Mouse (Mus musculus) embryonic facial prominence, embryonic 10.5 days (tissue): ENCODE measurements at regions not wholly inside any gene's neighbourhood (a gene's known extent, or its start where the extent isn't known, plus 50 kb on each side); places are given as distances from the start of the nearest gene placed in this dataset.
A peak's percentile ranks its signal among the peaks of the same experiment; 100 is the strongest.

Experiments used
- DNase-seq: peaks from one replicate; pipeline ENCODE4 v3.0.0-alpha.2; 2017; ENCODE audit warnings: low spot score
- H3K27ac ChIP-seq: fragments of 300-500 bp; sonication (generic); replicated peaks from 2 replicates; pipeline ENCODE4 v1.5.1; 2016; ENCODE audit warnings: mild to moderate bottlenecking
- H3K27me3 ChIP-seq: fragments of 300-500 bp; sonication (generic); replicated peaks from 2 replicates; pipeline ENCODE4 v1.6.1; 2016; ENCODE audit warnings: low read depth, mild to moderate bottlenecking; ENCODE audit not compliant: poor library complexity, severe bottlenecking
- H3K36me3 ChIP-seq: fragments of 300-500 bp; sonication (generic); replicated peaks from 2 replicates; pipeline ENCODE4 v1.6.1; 2016; ENCODE audit warnings: mild to moderate bottlenecking, moderate library complexity
- H3K4me1 ChIP-seq: fragments of 300-500 bp; sonication (generic); 2 replicates; pipeline ENCODE4 v1.6.1; 2016
- H3K4me3 ChIP-seq: fragments of 300-500 bp; sonication (generic); 2 replicates; pipeline ENCODE4 v1.5.1; 2016; ENCODE audit warnings: mild to moderate bottlenecking, moderate library complexity
- H3K9me3 ChIP-seq: fragments of 300-500 bp; sonication (generic); 2 replicates; pipeline ENCODE4 v1.6.1; 2016; ENCODE audit warnings: mild to moderate bottlenecking
- WGBS: fragments of 180-500 bp; shearing (Covaris S2); methylation state at CpG from one replicate; pipeline ENCODE4 v1.1.7; 2016; 5-methylcytosine and 5-hydroxymethylcytosine counted together

DNA sequence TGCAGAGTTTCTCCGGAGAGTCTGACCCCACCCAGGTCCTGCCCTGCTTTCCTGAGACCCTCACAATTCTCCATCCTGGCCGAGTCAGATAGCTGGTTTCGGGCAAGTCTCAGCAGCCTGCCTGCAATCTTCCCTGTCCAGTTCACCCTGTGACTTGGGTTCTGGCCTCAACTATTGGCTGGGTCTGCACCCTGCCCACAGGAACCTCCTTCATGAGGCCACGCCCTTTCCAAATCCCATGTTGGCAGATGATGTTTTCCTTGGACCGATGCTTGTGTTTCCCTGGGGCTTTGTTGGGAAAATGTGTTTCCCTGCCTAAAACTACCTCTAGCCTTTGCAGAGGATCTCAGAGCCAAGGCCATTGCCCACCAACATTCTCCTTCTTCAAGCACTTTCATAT is 171.0 kb upstream of the Klf3 start:
- no peak for DNase-seq
- Histone ChIP-seq H3K4me3 (no peak overlapping the region), H3K27me3 (no peaks in the 10 kb centered on the region), H3K36me3 (no peaks in the 10 kb centered on the region), H3K9me3 (no peaks in the 10 kb centered on the region), H3K27ac (no peak overlapping the region; the same call in 1 of the 2 replicates), H3K4me1 (peaks cover 3% of the 10 kb centered on the region; the same call in 1 of the 2 replicates)
- WGBS, result 91% methylated on average over 5 of the region's 5 CpGs

DNA sequence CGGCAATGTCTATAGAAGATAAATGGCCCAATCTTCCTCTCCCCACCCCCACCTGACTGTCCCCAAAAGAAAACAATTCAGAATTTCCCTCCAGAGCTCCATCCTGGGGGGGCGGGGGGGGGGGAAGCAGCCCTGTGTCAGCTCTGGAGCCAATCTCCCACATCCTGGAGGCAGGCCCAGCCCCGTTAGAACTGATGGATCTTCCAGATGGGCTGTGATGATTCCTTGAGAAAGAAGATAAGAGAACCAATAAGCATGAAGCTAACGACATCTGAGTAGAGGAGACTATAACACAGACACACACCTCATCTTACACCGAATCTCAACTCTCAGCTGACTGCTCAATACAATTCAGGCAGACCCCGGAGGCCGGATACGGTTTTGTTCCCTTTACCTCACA is 169.2 kb upstream of the Klf3 start:
- Histone ChIP-seq H3K36me3 (no peaks in the 10 kb centered on the region), H3K4me1 (peaks cover 3% of the 10 kb centered on the region; the same call in 1 of the 2 replicates), H3K9me3 (no peaks in the 10 kb centered on the region), H3K27ac (no peak overlapping the region), H3K4me3 (no peak overlapping the region), H3K27me3 (no peaks in the 10 kb centered on the region)
- 80% methylated on average over 8 of the region's 8 CpGs for WGBS
- no peak for DNase-seq

DNA sequence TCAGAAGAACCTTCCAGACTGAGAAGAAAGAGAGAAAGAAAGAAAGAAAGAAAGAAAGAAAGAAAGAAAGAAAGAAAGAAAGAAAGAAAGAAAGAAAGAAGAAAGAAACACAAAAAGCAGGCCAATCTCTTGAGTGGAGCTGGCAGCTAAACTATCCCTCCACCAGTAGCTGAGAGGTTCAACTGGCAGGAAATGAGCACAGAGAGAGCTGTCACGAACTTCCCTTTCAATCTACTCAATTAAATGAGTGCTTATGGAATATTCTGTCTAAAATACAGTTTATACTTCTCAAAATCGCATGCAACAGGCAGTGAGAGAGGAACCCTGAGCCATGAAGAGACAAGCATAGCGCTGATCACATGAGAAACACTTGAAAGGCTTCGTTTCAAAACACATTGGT is 168.5 kb upstream of the Klf3 start:
- H3K4me3 ChIP-seq, result no peak overlapping the region
- no peak for DNase-seq
- no peak overlapping the region for H3K27ac ChIP-seq
- peaks cover 3% of the 10 kb centered on the region; the same call in 1 of the 2 replicates for H3K4me1 ChIP-seq
- 78% methylated on average over 4 of the region's 4 CpGs for WGBS
- no peaks in the 10 kb centered on the region for H3K27me3 ChIP-seq
- H3K9me3 ChIP-seq, result no peaks in the 10 kb centered on the region
- H3K36me3 ChIP-seq, result no peaks in the 10 kb centered on the region

DNA sequence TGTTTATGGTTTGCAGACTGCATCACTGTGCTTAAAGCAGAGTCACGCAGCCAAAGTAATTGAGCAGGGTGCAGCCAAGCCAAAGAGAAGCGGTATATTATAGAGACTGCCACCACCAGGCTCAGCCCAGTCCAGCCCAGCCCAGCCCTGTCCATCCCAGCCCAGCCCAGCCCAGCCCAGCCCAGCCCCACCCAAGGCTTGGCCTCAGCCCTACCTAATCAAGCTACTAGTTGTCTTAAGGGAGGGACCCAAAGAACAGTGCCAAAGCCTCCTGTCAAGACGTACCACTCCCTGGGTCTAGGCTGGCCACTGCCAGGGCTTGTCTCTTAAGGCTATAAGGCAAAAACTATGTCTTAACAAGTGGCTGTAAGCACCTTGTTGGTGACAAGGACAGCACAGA is 166.9 kb upstream of the Klf3 start:
- Histone ChIP-seq H3K27me3 (no peaks in the 10 kb centered on the region), H3K4me1 (peaks cover 3% of the 10 kb centered on the region; the same call in 1 of the 2 replicates), H3K4me3 (no peak overlapping the region), H3K9me3 (no peaks in the 10 kb centered on the region), H3K27ac (no peak overlapping the region), H3K36me3 (no peaks in the 10 kb centered on the region)
- no peak for DNase-seq
- WGBS, result 92% methylated on average over 3 of the region's 3 CpGs

DNA sequence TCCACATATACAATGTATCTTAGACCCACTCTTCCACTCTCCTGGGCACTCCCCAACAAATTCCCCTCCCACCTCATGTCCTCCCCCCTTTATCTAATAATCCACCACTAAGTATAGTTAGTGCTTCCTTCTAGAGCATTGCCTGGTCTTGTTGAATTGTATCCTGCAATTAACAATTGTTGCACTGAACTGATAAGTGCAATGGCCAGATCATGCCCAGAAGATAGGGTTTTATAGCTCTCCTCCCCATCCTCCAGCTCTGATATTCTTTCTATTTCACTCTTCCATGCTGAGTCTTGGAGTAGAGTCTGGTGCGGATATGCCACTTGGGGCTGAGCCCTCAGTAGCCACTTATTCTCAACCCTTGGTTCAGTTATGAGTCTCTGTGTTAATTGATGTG is 159.6 kb upstream of the Klf3 start:
- DNase-seq, result no peak
- WGBS, result 95% methylated on average over 1 of the region's 1 CpGs
- Histone ChIP-seq H3K27me3 (no peaks in the 10 kb centered on the region), H3K27ac (no peak overlapping the region), H3K4me1 (peaks cover 29% of the 10 kb centered on the region), H3K36me3 (no peaks in the 10 kb centered on the region), H3K9me3 (no peaks in the 10 kb centered on the region), H3K4me3 (no peak overlapping the region)

DNA sequence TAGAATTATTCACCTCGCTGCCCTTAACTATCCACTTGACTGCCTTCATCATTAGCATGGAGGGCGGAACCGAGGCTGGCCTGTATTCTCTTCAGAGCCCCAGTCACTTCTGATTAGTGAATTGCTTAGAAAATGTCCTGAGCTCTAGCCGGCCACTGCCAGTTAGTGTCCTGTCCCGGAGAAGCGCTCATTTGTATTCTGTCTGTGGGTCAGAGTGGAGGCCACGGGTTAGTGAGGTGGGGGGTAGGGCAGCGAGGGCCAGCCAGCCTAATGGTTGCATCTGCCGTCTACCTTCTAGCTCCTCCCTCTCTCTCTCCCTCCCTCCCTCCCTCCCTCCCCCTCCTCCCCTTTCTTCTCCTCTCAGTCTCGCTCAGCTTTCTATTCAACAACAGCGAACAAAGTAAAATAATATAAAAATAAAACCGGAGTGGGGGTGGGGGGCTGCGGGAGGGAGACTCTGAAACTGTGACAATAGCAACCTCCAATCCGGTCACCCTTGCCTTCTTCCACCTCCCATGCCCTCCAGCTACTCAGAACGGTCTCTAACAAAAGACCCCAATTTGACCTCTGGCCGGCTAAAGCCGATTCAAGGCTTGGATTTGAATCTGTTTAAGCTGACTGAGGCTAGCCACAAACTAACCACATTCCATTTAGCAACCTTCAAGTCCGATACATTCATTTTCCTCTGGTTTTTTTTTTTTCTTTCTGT is 155.6 kb upstream of the Klf3 start:
- Histone ChIP-seq H3K27me3 (no peaks in the 10 kb centered on the region), H3K4me1 (peaks cover 37% of the 10 kb centered on the region), H3K4me3 (peak overlapping the region; percentile 49), H3K27ac (peak overlapping the region; percentile 87), H3K9me3 (no peaks in the 10 kb centered on the region), H3K36me3 (no peaks in the 10 kb centered on the region)
- peak; percentile 82 for DNase-seq
- under 1% methylated on average over 18 of the region's 18 CpGs for WGBS

DNA sequence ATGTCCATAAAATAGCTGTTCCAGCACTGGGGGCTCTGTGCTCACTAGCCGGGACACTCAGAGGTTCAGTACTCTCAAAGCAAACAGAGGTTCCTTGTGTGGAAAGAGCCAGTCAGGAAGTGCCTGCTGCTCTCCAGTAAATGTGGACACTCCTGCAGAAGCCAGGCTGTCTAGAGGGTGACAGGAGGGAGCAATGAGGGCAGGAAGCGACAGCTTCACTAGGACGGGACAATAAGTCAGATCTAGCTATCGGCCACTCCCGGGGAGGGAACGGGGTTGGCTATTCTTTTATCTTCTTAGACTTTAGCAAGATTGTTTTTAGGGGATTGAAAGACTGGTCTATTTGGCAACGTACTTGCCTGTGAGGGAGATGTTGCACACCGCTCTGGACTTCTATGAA is 154.7 kb upstream of the Klf3 start:
- H3K36me3 ChIP-seq, result no peaks in the 10 kb centered on the region
- peak overlapping the region; percentile 87 for H3K27ac ChIP-seq
- no peaks in the 10 kb centered on the region for H3K27me3 ChIP-seq
- DNase-seq, result peak; percentile 51
- H3K4me1 ChIP-seq, result peaks cover 37% of the 10 kb centered on the region
- 0 out of 2 replicates have a peak overlapping the region, but pooled peaks have one; percentile 1 for H3K4me3 ChIP-seq
- WGBS, result 9% methylated on average over 8 of the region's 8 CpGs
- no peaks in the 10 kb centered on the region for H3K9me3 ChIP-seq

DNA sequence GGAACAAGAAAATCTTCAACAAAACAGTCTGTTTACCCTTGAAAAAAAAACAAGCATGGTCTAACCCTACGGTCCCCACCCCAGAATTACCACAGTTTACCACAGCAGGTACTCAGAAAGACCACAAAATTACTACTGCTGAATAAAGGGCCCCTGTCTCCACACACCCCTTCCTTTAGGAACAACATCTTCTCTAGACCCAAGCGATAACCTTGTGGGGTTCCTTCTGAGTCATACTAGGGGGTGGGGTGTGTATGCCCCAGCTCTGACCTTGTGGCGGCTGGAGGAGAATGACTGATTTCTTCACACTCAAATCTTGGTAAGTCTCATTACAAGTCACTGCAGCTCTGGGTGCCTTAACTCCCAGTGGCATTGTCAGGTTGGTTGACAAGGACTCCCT is 151.8 kb upstream of the Klf3 start:
- Histone ChIP-seq H3K9me3 (no peaks in the 10 kb centered on the region), H3K36me3 (no peaks in the 10 kb centered on the region), H3K27me3 (no peaks in the 10 kb centered on the region), H3K27ac (no peak overlapping the region), H3K4me3 (no peak overlapping the region), H3K4me1 (peaks cover 29% of the 10 kb centered on the region)
- 83% methylated on average over 3 of the region's 3 CpGs for WGBS
- DNase-seq, result no peak

DNA sequence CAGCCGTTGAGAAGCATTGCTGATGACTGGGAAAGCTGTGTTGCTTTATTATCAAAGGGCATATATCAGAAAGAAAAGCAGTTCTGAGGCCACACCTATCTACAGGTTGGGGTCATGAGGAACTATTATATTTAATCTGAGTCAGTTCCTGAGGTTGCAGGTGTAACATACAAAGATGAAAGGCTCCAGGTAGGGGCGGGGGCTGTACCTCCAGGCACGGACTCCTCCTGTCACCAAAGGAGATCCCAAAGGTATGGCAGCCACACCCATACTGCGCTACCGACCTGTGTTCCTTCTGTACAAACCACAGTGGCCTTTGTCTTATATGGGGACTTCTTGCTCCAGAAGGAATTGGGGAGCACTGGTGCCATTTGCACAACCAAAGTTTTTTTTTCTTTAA is 149.4 kb upstream of the Klf3 start:
- DNase-seq, result no peak
- no peaks in the 10 kb centered on the region for H3K9me3 ChIP-seq
- H3K4me3 ChIP-seq, result no peak overlapping the region
- no peaks in the 10 kb centered on the region for H3K36me3 ChIP-seq
- H3K4me1 ChIP-seq, result peaks cover 6% of the 10 kb centered on the region
- WGBS, result 92% methylated on average over 5 of the region's 5 CpGs
- H3K27me3 ChIP-seq, result no peaks in the 10 kb centered on the region
- no peak overlapping the region for H3K27ac ChIP-seq

DNA sequence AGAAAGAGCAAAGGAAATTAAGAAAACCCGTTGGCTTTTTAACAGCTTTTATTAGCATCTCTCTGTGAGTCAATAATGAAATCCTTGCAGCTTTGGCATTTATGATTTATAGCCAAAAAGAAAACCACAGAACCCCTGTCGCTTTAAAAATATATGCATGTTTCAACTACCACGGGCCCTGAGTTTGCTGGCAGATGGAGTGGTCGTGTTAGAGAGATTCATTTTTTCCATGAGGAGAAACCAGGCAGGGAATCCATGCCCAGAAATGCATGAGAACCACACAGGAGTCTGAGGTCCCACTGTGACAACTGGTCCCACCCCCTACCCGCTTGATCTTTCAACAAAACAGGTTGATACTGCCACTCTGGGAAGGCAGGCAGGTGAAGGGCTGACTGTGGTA is 147.9 kb upstream of the Klf3 start:
- 80% methylated on average over 5 of the region's 5 CpGs for WGBS
- no peak overlapping the region for H3K4me3 ChIP-seq
- no peaks in the 10 kb centered on the region for H3K36me3 ChIP-seq
- no peaks in the 10 kb centered on the region for H3K4me1 ChIP-seq
- H3K27ac ChIP-seq, result no peak overlapping the region
- no peaks in the 10 kb centered on the region for H3K9me3 ChIP-seq
- DNase-seq, result no peak
- H3K27me3 ChIP-seq, result no peaks in the 10 kb centered on the region

DNA sequence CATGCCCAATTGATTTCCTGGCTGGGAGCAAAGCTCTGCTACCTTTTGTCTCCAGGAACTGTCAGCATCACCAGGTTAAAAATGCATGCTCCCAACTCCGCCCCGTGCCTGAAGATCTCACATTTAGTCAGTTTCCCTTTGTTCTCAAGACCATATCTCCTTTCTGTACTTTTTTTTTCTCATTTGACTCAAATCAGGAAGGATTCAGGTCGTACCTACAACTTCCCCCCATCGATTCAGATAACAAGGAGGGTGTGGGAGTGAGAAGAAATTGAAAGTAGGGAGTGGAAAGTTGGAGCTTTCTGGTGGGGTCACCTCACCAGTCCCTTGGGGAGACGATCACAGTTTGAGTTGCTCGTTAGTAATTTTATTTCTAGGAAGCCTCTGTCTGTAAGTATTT is 141.2 kb upstream of the Klf3 start:
- no peak overlapping the region for H3K27ac ChIP-seq
- 56% methylated on average over 6 of the region's 6 CpGs for WGBS
- no peak for DNase-seq
- H3K4me3 ChIP-seq, result no peak overlapping the region
- no peaks in the 10 kb centered on the region for H3K27me3 ChIP-seq
- H3K36me3 ChIP-seq, result no peaks in the 10 kb centered on the region
- peaks cover 18% of the 10 kb centered on the region for H3K4me1 ChIP-seq
- H3K9me3 ChIP-seq, result no peaks in the 10 kb centered on the region

DNA sequence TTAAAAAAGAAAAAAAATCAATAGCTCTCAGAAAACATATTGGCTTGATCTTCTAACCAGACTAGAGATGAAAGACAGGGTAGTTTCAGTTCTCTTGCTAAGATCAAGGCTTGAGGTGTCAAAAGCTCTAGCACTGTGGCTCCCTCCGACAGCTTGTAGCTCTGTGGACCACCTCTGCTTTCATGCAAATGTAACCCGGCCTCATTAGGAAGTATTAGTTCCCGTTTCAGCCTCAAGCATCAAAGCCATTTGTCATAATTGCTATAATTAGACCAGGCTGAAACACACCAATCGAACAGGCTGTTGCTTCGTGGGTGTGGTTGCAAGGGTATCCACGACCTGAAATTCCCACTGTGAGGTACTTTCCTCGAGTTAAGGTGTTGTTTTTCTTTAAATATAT is 140.7 kb upstream of the Klf3 start:
- DNase-seq, result no peak
- Histone ChIP-seq H3K9me3 (no peaks in the 10 kb centered on the region), H3K36me3 (no peaks in the 10 kb centered on the region), H3K27me3 (no peaks in the 10 kb centered on the region), H3K27ac (no peak overlapping the region), H3K4me1 (peaks cover 18% of the 10 kb centered on the region), H3K4me3 (no peak overlapping the region)
- WGBS, result 45% methylated on average over 7 of the region's 7 CpGs

DNA sequence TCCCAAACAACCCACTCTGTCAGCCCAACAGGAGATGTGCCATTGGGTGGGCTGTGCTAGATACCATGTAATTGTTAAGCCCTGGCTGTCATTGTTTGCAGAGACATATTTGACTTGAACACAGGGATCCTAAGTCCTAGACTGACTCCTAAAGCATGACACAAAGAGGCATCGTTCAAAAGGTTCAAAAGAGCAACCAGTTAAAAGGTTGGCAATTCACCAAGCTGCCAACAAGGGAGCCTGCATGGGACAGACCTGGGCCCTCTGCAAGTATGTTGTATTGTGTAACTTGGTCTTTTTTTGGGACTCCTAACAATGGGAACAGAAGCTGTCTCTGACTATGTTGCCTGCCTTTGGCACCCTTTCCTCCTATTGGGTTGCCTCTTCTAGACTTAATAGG is 139.4 kb upstream of the Klf3 start:
- no peak for DNase-seq
- Histone ChIP-seq H3K27ac (no peak overlapping the region), H3K4me3 (no peak overlapping the region), H3K4me1 (peaks cover 18% of the 10 kb centered on the region), H3K36me3 (no peaks in the 10 kb centered on the region), H3K27me3 (no peaks in the 10 kb centered on the region), H3K9me3 (no peaks in the 10 kb centered on the region)
- WGBS, result 86% methylated on average over 1 of the region's 1 CpGs
